Mouse (Mus musculus) erythroblast, embryonic 14.5 days (primary cell): Measurements from ENCODE around the gene Golt1a. TPM values are rescaled to one million over a fixed set of nuclear protein-coding genes. Genes with fewer than 3 reads are reported as not detected.

ENCODE experiments used
- H3K27me3 ChIP-seq: 2 replicates; pipeline ENCODE4 v1.6.1; 2012; ENCODE audit warnings: inconsistent platforms; ENCODE audit not compliant: control insufficient read depth
- H3K36me3 ChIP-seq: 2 replicates; pipeline ENCODE4 v1.6.1; 2012; ENCODE audit warnings: mild to moderate bottlenecking, inconsistent platforms; ENCODE audit not compliant: control insufficient read depth
- H3K4me1 ChIP-seq: 2 replicates; pipeline ENCODE4 v1.6.1; 2012; ENCODE audit warnings: inconsistent platforms; ENCODE audit not compliant: control insufficient read depth
- H3K4me3 ChIP-seq: replicated peaks from 2 replicates; pipeline ENCODE3; 2012; ENCODE audit warnings: moderate library complexity, mild to moderate bottlenecking, inconsistent platforms
- H3K9me3 ChIP-seq: 2 replicates; pipeline ENCODE4 v1.6.1; 2012; ENCODE audit warnings: low read length, inconsistent platforms, mixed read lengths; ENCODE audit not compliant: control insufficient read depth
- GATA1 ChIP-seq: IDR thresholded peaks from 2 replicates; pipeline ENCODE4 v1.6.1; 2012; ENCODE audit warnings: low read length, inconsistent platforms, mixed read lengths
- TAL1 ChIP-seq: IDR thresholded peaks from 3 replicates; pipeline ENCODE4 v1.6.1; 2012; ENCODE audit warnings: low read length, inconsistent platforms, mixed read lengths
- polyA plus RNA-seq: library from polyadenylated mRNA; stranded (reverse); fragments of >175 nt; gene quantifications from 2 replicates; pipeline ENCODE4 v1.2.3, GENCODE M21; 2012

Gene Golt1a
- polyA plus RNA-seq, 1 experiment: not detected

GRCm38 (mm10) chr1:133315775-133316174 is 6.2 kb downstream of the Golt1a start:
- H3K36me3 ChIP-seq: no peaks in the 10 kb centered on the region; the same call in 1 of the 2 replicates
- TF ChIP-seq GATA1 (no peak), TAL1 (no peak)

GRCm38 (mm10) chr1:133316577-133316976 is 7.0 kb downstream of the Golt1a start:
- H3K36me3 ChIP-seq: no peaks in the 10 kb centered on the region; the same call in 1 of the 2 replicates
- no peak for TF ChIP-seq TAL1
- no peak for TF ChIP-seq GATA1
- H3K4me3 ChIP-seq: no peak overlapping the region
- H3K27me3 ChIP-seq: no peaks in the 10 kb centered on the region; the same call in 1 of the 2 replicates
- peaks cover 18% of the 10 kb centered on the region for H3K9me3 ChIP-seq
- no peaks in the 10 kb centered on the region; the same call in 1 of the 2 replicates for H3K4me1 ChIP-seq

More at GRCm38 (mm10) chr1:133315775-133316174, 6.2 kb downstream of the Golt1a start:
- Histone ChIP-seq H3K9me3 (peaks cover 18% of the 10 kb centered on the region), H3K27me3 (no peaks in the 10 kb centered on the region; the same call in 1 of the 2 replicates), H3K4me3 (no peak overlapping the region), H3K4me1 (no peaks in the 10 kb centered on the region; the same call in 1 of the 2 replicates)

- Histone ChIP-seq H3K27me3 (no peaks in the 10 kb centered on the region; the same call in 1 of the 2 replicates), H3K4me3 (no peak overlapping the region), H3K4me1 (no peaks in the 10 kb centered on the region), H3K9me3 (peaks cover 18% of the 10 kb centered on the region), H3K36me3 (no peaks in the 10 kb centered on the region; the same call in 1 of the 2 replicates)
- TF ChIP-seq TAL1: no peak
- TF ChIP-seq GATA1: no peak
Measured at GRCm38 (mm10) chr1:133317149-133317548, 7.5 kb downstream of the Golt1a start.

GRCm38 (mm10) chr1:133321267-133321925 is 11.8 kb downstream of the Golt1a start, which contains the start of gene Kiss1:
Kiss1 (plus strand) TSS chr1:133321875.
- TF ChIP-seq TAL1 (no peak), GATA1 (no peak)
- H3K27me3 ChIP-seq: no peaks in the 10 kb centered on the region
- H3K4me3 ChIP-seq: no peak within 1 kb of the TSS
- H3K9me3 ChIP-seq: peaks cover 18% of the 10 kb centered on the region
- H3K4me1 ChIP-seq: no peaks in the 10 kb centered on the region
- H3K36me3 ChIP-seq: no peaks in the 10 kb centered on the region; the same call in 1 of the 2 replicates

- peaks cover 4% of the 10 kb centered on the region for H3K27me3 ChIP-seq
- H3K36me3 ChIP-seq: no peaks in the 10 kb centered on the region; the same call in 1 of the 2 replicates
- H3K4me3 ChIP-seq: no peak overlapping the region
- peaks cover 15% of the 10 kb centered on the region for H3K9me3 ChIP-seq
- TF ChIP-seq GATA1 (no peak), TAL1 (no peak)
- H3K4me1 ChIP-seq: no peaks in the 10 kb centered on the region
Measured at GRCm38 (mm10) chr1:133323333-133323732, 13.7 kb downstream of the Golt1a start.

- Histone ChIP-seq H3K4me3 (no peak overlapping the region), H3K27me3 (peaks cover 23% of the 10 kb centered on the region), H3K9me3 (no peaks in the 10 kb centered on the region), H3K4me1 (no peaks in the 10 kb centered on the region), H3K36me3 (no peaks in the 10 kb centered on the region)
- TF ChIP-seq TAL1 (no peak), GATA1 (no peak)
Measured at GRCm38 (mm10) chr1:133325951-133326350, 16.4 kb downstream of the Golt1a start.

- Histone ChIP-seq H3K36me3 (no peaks in the 10 kb centered on the region), H3K9me3 (no peaks in the 10 kb centered on the region), H3K4me3 (no peak overlapping the region), H3K27me3 (peaks cover 27% of the 10 kb centered on the region), H3K4me1 (no peaks in the 10 kb centered on the region)
- TF ChIP-seq TAL1: no peak
- no peak for TF ChIP-seq GATA1
Measured at GRCm38 (mm10) chr1:133327094-133327493, 17.5 kb downstream of the Golt1a start.

- peaks cover 27% of the 10 kb centered on the region for H3K27me3 ChIP-seq
- no peaks in the 10 kb centered on the region for H3K36me3 ChIP-seq
- H3K4me3 ChIP-seq: no peak overlapping the region
- H3K9me3 ChIP-seq: no peaks in the 10 kb centered on the region
- TF ChIP-seq GATA1: no peak
- no peak for TF ChIP-seq TAL1
- no peaks in the 10 kb centered on the region for H3K4me1 ChIP-seq
Measured at GRCm38 (mm10) chr1:133328299-133328795, 18.7 kb downstream of the Golt1a start.

- Histone ChIP-seq H3K27me3 (peaks cover 27% of the 10 kb centered on the region), H3K4me1 (no peaks in the 10 kb centered on the region), H3K4me3 (no peak overlapping the region), H3K9me3 (no peaks in the 10 kb centered on the region), H3K36me3 (no peaks in the 10 kb centered on the region)
- TF ChIP-seq GATA1 (no peak), TAL1 (no peak)
Measured at GRCm38 (mm10) chr1:133328896-133329637, 19.5 kb downstream of the Golt1a start.
